Mouse (Mus musculus): ENCODE measurements around the gene Hist1h3c. TPM values are rescaled to one million over a fixed set of nuclear protein-coding genes. Genes with fewer than 3 reads are reported as not detected.

The Hist1h3c gene
- polyA plus RNA-seq, 1 experiment from 2014 or later: 5.5 TPM

GRCm38 (mm10) chr13:23697491-23698299 is 47.7 kb downstream of the Hist1h3c start:
- H3K9me3 ChIP-seq: no peaks in the 10 kb centered on the region
- peak; percentile 40 for ATAC-seq (ENCODE audit: insufficient read depth, low FRiP score, low read depth)
- H3K36me3 ChIP-seq: no peaks in the 10 kb centered on the region
- peak overlapping the region; percentile 6; the same call in 1 of the 2 replicates for H3K9ac ChIP-seq
- H3K27ac ChIP-seq: peak overlapping the region; percentile 94
- H3K4me2 ChIP-seq: peak overlapping the region; percentile 55
- peaks cover 4% of the 10 kb centered on the region; the same call in 1 of the 2 replicates for H3K4me1 ChIP-seq
- H3K4me3 ChIP-seq (replicated peaks): peak overlapping the region; percentile 45
- no peaks in the 10 kb centered on the region for H3K27me3 ChIP-seq (replicated peaks)
- WGBS: 1% methylated on average over 26 of the region's 32 CpGs

- Histone ChIP-seq H3K9ac (no peak overlapping the region), H3K36me3 (no peaks in the 10 kb centered on the region), H3K27me3 (replicated peaks) (no peaks in the 10 kb centered on the region), H3K4me2 (no peak overlapping the region), H3K27ac (no peak overlapping the region), H3K9me3 (no peaks in the 10 kb centered on the region), H3K4me1 (peaks cover 3% of the 10 kb centered on the region; the same call in 1 of the 2 replicates), H3K4me3 (replicated peaks) (no peak overlapping the region)
- no peak for ATAC-seq (ENCODE audit: insufficient read depth, low FRiP score, low read depth)
- 60% methylated on average over 15 of the region's 15 CpGs for WGBS
These were observed 49.3 kb downstream of the Hist1h3c start for GRCm38 (mm10) chr13:23696061-23696474.

GRCm38 (mm10) chr13:23695514-23695913 is 49.9 kb downstream of the Hist1h3c start, which contains the start of gene Hist1h1t:
Hist1h1t (plus strand) TSS chr13:23695814.
- no peak within 1 kb of the TSS for H3K4me2 ChIP-seq
- H3K36me3 ChIP-seq: no peaks in the 10 kb centered on the region
- no peaks in the 10 kb centered on the region for H3K9me3 ChIP-seq
- no peaks in the 10 kb centered on the region for H3K4me1 ChIP-seq
- no peak within 1 kb of the TSS for H3K4me3 ChIP-seq (replicated peaks)
- H3K9ac ChIP-seq: no peak within 1 kb of the TSS
- WGBS: 46% methylated on average over 13 of the region's 13 CpGs
- H3K27ac ChIP-seq: no peak within 1 kb of the TSS
- H3K27me3 ChIP-seq (replicated peaks): no peaks in the 10 kb centered on the region
- no peak for ATAC-seq (ENCODE audit: insufficient read depth, low FRiP score, low read depth)

Small RNAs within 50 kb of the gene (microRNA-seq; reads per million reads assigned to microRNA genes)
- not detected for gene Gm44314
- not detected for gene Gm44484

Other genes starting within 250 kb of the Hist1h3c start
- 6.1 and 7.3 TPM in 2 replicates for gene Hist1h4h, start 214.6 kb downstream of the Hist1h3c start, polyA plus RNA-seq (2015; fragmentation: Nextera tagmentation; extraction: Ambion mirVana)
- gene Hist1h2af, start 211.7 kb downstream of the Hist1h3c start, polyA plus RNA-seq (2015; fragmentation: Nextera tagmentation; extraction: Ambion mirVana): 4.1 and 13.0 TPM in 2 replicates
- 6.5 and 7.3 TPM in 2 replicates for gene Hist1h3g, start 210.2 kb downstream of the Hist1h3c start, polyA plus RNA-seq (2015; fragmentation: Nextera tagmentation; extraction: Ambion mirVana)
- 1.0 and 1.5 TPM in 2 replicates for gene Hist1h2bh, start 202.2 kb downstream of the Hist1h3c start, polyA plus RNA-seq (2015; fragmentation: Nextera tagmentation; extraction: Ambion mirVana)
- 0.83 and 0.94 TPM in 2 replicates for gene Hist1h3f, start 201.6 kb downstream of the Hist1h3c start, polyA plus RNA-seq (2015; fragmentation: Nextera tagmentation; extraction: Ambion mirVana)
- gene Hist1h4f, start 194.0 kb downstream of the Hist1h3c start, polyA plus RNA-seq (2015; fragmentation: Nextera tagmentation; extraction: Ambion mirVana): 1.7 and 2.0 TPM in 2 replicates
- 0.89 and 0.98 TPM in 2 replicates for gene Hist1h1d, start 192.3 kb downstream of the Hist1h3c start, polyA plus RNA-seq (2015; fragmentation: Nextera tagmentation; extraction: Ambion mirVana)
- 6.7 TPM in 2 replicates for gene Hist1h3e, start 183.2 kb downstream of the Hist1h3c start, polyA plus RNA-seq (2015; fragmentation: Nextera tagmentation; extraction: Ambion mirVana)
- 95.8 and 121 TPM in 2 replicates for gene Hist1h2ae, start 174.4 kb downstream of the Hist1h3c start, polyA plus RNA-seq (2015; fragmentation: Nextera tagmentation; extraction: Ambion mirVana)
- gene Hist1h2bg, start 174.2 kb downstream of the Hist1h3c start, polyA plus RNA-seq (2015; fragmentation: Nextera tagmentation; extraction: Ambion mirVana): 11.7 and 17.0 TPM in 2 replicates
- 3.5 and 3.8 TPM in 2 replicates for gene Hist1h2bf, start 171.4 kb downstream of the Hist1h3c start, polyA plus RNA-seq (2015; fragmentation: Nextera tagmentation; extraction: Ambion mirVana)
- gene Hist1h2ad, start 171.2 kb downstream of the Hist1h3c start, polyA plus RNA-seq (2015; fragmentation: Nextera tagmentation; extraction: Ambion mirVana): 2.4 and 3.4 TPM in 2 replicates
- gene Hist1h3d, start 169.8 kb downstream of the Hist1h3c start, polyA plus RNA-seq (2015; fragmentation: Nextera tagmentation; extraction: Ambion mirVana): 5.7 and 7.9 TPM in 2 replicates
- 117 and 130 TPM in 2 replicates for gene Hist1h4d, start 164.0 kb downstream of the Hist1h3c start, polyA plus RNA-seq (2015; fragmentation: Nextera tagmentation; extraction: Ambion mirVana)
- 2.9 TPM in 2 replicates for gene Hist1h2be, start 124.5 kb downstream of the Hist1h3c start, polyA plus RNA-seq (2015; fragmentation: Nextera tagmentation; extraction: Ambion mirVana)
- gene Hist1h1e, start 123.0 kb downstream of the Hist1h3c start, polyA plus RNA-seq (2015; fragmentation: Nextera tagmentation; extraction: Ambion mirVana): 24.6 and 25.3 TPM in 2 replicates
- gene Hist1h2ac, start 61.7 kb downstream of the Hist1h3c start, polyA plus RNA-seq (2015; fragmentation: Nextera tagmentation; extraction: Ambion mirVana): 1.9 and 2.4 TPM in 2 replicates
- 104 and 105 TPM in 2 replicates for gene Hist1h2bc, start 61.4 kb downstream of the Hist1h3c start, polyA plus RNA-seq (2015; fragmentation: Nextera tagmentation; extraction: Ambion mirVana)
- gene Hist1h1t, start 49.8 kb downstream of the Hist1h3c start, polyA plus RNA-seq (2015; fragmentation: Nextera tagmentation; extraction: Ambion mirVana): 0.19 TPM in 1 of 2 replicates, not detected in the other
- 4.0 and 6.1 TPM in 2 replicates for gene Hist1h4c, start 47.1 kb downstream of the Hist1h3c start, polyA plus RNA-seq (2015; fragmentation: Nextera tagmentation; extraction: Ambion mirVana)
- 7.9 and 8.8 TPM in 2 replicates for gene Hfe, start 34.7 kb downstream of the Hist1h3c start, polyA plus RNA-seq (2015; fragmentation: Nextera tagmentation; extraction: Ambion mirVana)
- gene Hist1h1c, start 6.8 kb downstream of the Hist1h3c start, polyA plus RNA-seq (2015; fragmentation: Nextera tagmentation; extraction: Ambion mirVana): 50.6 and 54.3 TPM in 2 replicates
- gene Hist1h2bb, start 1.1 kb upstream of the Hist1h3c start, polyA plus RNA-seq (2015; fragmentation: Nextera tagmentation; extraction: Ambion mirVana): 2.5 and 3.4 TPM in 2 replicates
- 43.8 and 63.1 TPM in 2 replicates for gene Hist1h2ab, start 5.5 kb upstream of the Hist1h3c start, polyA plus RNA-seq (2015; fragmentation: Nextera tagmentation; extraction: Ambion mirVana)
- gene Hist1h3b, start 6.7 kb upstream of the Hist1h3c start, polyA plus RNA-seq (2015; fragmentation: Nextera tagmentation; extraction: Ambion mirVana): 7.4 and 10.6 TPM in 2 replicates
- gene Hist1h4b, start 11.4 kb upstream of the Hist1h3c start, polyA plus RNA-seq (2015; fragmentation: Nextera tagmentation; extraction: Ambion mirVana): 3.5 and 4.1 TPM in 2 replicates
- gene Hist1h4a, start 15.6 kb upstream of the Hist1h3c start, polyA plus RNA-seq (2015; fragmentation: Nextera tagmentation; extraction: Ambion mirVana): 0.42 and 0.55 TPM in 2 replicates
- 4.8 and 6.9 TPM in 2 replicates for gene Hist1h3a, start 16.8 kb upstream of the Hist1h3c start, polyA plus RNA-seq (2015; fragmentation: Nextera tagmentation; extraction: Ambion mirVana)
- gene Hist1h1a, start 18.1 kb upstream of the Hist1h3c start, polyA plus RNA-seq (2015; fragmentation: Nextera tagmentation; extraction: Ambion mirVana): 2.0 and 2.9 TPM in 2 replicates
- gene Trim38, start 24.3 kb upstream of the Hist1h3c start, polyA plus RNA-seq (2015; fragmentation: Nextera tagmentation; extraction: Ambion mirVana): 0.06 TPM in 1 of 2 replicates, not detected in the other
- gene Slc17a2, start 61.4 kb upstream of the Hist1h3c start, polyA plus RNA-seq (2015; fragmentation: Nextera tagmentation; extraction: Ambion mirVana): 0.13 and 0.15 TPM in 2 replicates
- 0.34 and 0.36 TPM in 2 replicates for gene Slc17a3, start 93.8 kb upstream of the Hist1h3c start, polyA plus RNA-seq (2015; fragmentation: Nextera tagmentation; extraction: Ambion mirVana)
- gene Slc17a1, start 122.1 kb upstream of the Hist1h3c start, polyA plus RNA-seq (2015; fragmentation: Nextera tagmentation; extraction: Ambion mirVana): 0.06 and 0.19 TPM in 2 replicates
- 4.0 and 4.7 TPM in 2 replicates for gene Slc17a4, start 169.4 kb upstream of the Hist1h3c start, polyA plus RNA-seq (2015; fragmentation: Nextera tagmentation; extraction: Ambion mirVana)
- gene Hist1h2ba, start 188.6 kb upstream of the Hist1h3c start, polyA plus RNA-seq (2015; fragmentation: Nextera tagmentation; extraction: Ambion mirVana): not detected in 2 replicates
- not detected in 2 replicates for gene Hist1h2aa, start 188.9 kb upstream of the Hist1h3c start, polyA plus RNA-seq (2015; fragmentation: Nextera tagmentation; extraction: Ambion mirVana)
- gene Scgn, start 245.6 kb upstream of the Hist1h3c start, polyA plus RNA-seq (2015; fragmentation: Nextera tagmentation; extraction: Ambion mirVana): 5.0 and 6.4 TPM in 2 replicates